Mouse (Mus musculus): ENCODE measurements around the gene Gm44502.

- TF ChIP-seq POLR2A (IDR thresholded peaks at IDR 0.05; ENCODE audit: low read depth, low read length): no peak
- TF ChIP-seq CTCF (conservative IDR thresholded peaks at IDR 0.05; ENCODE audit: insufficient read depth, insufficient read length, low read depth, low read length): no peak
These were observed 49.1 kb upstream of the Gm44502 start for GRCm38 (mm10) chr15:89478622-89479021.

Data from kidney, adult 2 months (tissue).